ENCODE assay signal across 8 mouse cellular contexts in the genomic region with DNA sequence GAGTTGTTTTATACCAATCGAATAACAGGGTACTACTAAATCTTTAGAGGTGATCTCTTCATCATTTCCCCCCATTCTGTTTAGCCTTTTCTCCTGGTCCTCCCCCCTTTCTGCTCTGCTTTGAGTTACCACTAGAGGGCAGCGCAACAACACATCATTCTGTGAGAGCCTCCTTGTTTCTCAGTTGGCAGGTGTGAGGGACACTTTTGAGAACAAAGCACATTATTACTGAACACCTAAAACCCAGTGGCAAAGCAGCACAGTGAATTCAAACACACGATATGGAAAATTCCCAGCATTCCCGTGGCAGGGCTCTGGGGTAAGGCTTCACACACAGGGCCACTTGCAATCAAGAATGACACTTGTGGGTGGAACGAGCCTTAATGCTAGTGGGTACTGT.
A peak's percentile ranks its signal among the peaks of the same experiment; 100 is the strongest.
DNase-seq lines count a peak whose midpoint lies in the region; ATAC-seq and TF ChIP-seq lines count a peak whose summit lies in the region.

No protein-coding gene starts in this region.

- no peaks in the 10 kb centered on the region for H3K9me3 ChIP-seq in lung, embryonic 14.5 days (ENCODE audit: low read depth, low read length)

- no peaks in the 10 kb centered on the region for H3K36me3 ChIP-seq in C2C12 (ENCODE audit: control insufficient read depth, insufficient read depth)
- H3K36me3 ChIP-seq in lung, embryonic 14.5 days (ENCODE audit: insufficient read depth) = no peaks in the 10 kb centered on the region

- peak; percentile 43 for TF ChIP-seq CTCF in C2C12 (IDR thresholded peaks at IDR 0.05; ENCODE audit: control insufficient read depth, insufficient read depth, insufficient read length)
- peak; percentile 93 for TF ChIP-seq CTCF in lung, embryonic 14.5 days (IDR thresholded peaks at IDR 0.05; ENCODE audit: low read depth)

- H3K4me3 ChIP-seq in C2C12 (ENCODE audit: insufficient read depth, poor library complexity, severe bottlenecking) = no peak overlapping the region
- H3K4me3 ChIP-seq in lung, embryonic 14.5 days (ENCODE audit: low read depth, low read length) = no peak overlapping the region

- peaks cover 6% of the 10 kb centered on the region for H3K79me3 ChIP-seq in C2C12 (ENCODE audit: low read depth)

- no peak overlapping the region for H3ac ChIP-seq in C2C12 (ENCODE audit: control insufficient read depth, insufficient read length, low read depth)

- H3K9ac ChIP-seq in lung, embryonic 14.5 days = no peak overlapping the region

- no peaks in the 10 kb centered on the region for H3K27me3 ChIP-seq in C2C12 (ENCODE audit: control insufficient read depth, insufficient read depth, insufficient read length)
- H3K27me3 ChIP-seq in lung, embryonic 14.5 days (ENCODE audit: insufficient read depth, low read length) = no peaks in the 10 kb centered on the region

- DNase-seq in NIH3T3 (ENCODE audit: low read depth) = peak; percentile 80
- peak; percentile 77 to 78 for DNase-seq in cerebellum, postnatal 14 days
- peak; percentile 57 to 75 for DNase-seq in kidney, postnatal 25 days
- DNase-seq in lung, embryonic 14.5 days = peak; percentile 72
- DNase-seq in retina, postnatal 7 days (ENCODE audit: low read depth, low spot score) = peak; percentile 63
- DNase-seq in spleen, postnatal 14 days (ENCODE audit: low spot score in 2 of 2) = no peak

- H3K4me1 ChIP-seq in lung, embryonic 14.5 days (ENCODE audit: insufficient read depth) = 0 out of 2 replicates have a peak, but pooled peaks cover under 1% of the 10 kb centered on the region

- no peak overlapping the region for H3K27ac ChIP-seq in lung, embryonic 14.5 days (ENCODE audit: low read depth)

- peaks cover 61% of the 10 kb centered on the region for H3K79me2 ChIP-seq in C2C12 (ENCODE audit: control insufficient read depth, insufficient read depth)

- 39% methylated on average over 5 of the region's 5 CpGs for WGBS in lung, embryonic 14.5 days

- peak; percentile 58; the same call in 1 of the 2 replicates for ATAC-seq in granulocyte monocyte progenitor cell, adult 5-6 weeks (replicated peaks; ENCODE audit: poor library complexity, severe bottlenecking)
- 0 out of 2 replicates have a peak, but pooled peaks have one; percentile 21 for ATAC-seq in lung, embryonic 14.5 days (ENCODE audit: insufficient read depth)

- no peak overlapping the region for H3K4me2 ChIP-seq in lung, embryonic 14.5 days

TF ChIP-seq in C2C12, 6 proteins besides CTCF, POLR2A, EP300 and RAD21:
- TF ChIP-seq USF1 (IDR thresholded peaks at IDR 0.05; ENCODE audit: low read depth) = no peak
- TF ChIP-seq MYOD1 (IDR thresholded peaks at IDR 0.05; ENCODE audit: control insufficient read depth, insufficient read length, low read depth) = no peak
- TF ChIP-seq FOSL1 (IDR thresholded peaks at IDR 0.05; ENCODE audit: insufficient read depth, low read length, poor library complexity, severe bottlenecking) = no peak
- no peak for TF ChIP-seq MYOG (IDR thresholded peaks at IDR 0.05; ENCODE audit: control insufficient read depth, extremely low read depth, insufficient read length)
- TF ChIP-seq MAX (IDR thresholded peaks at IDR 0.05) = no peak
- no peak for TF ChIP-seq CEBPB (IDR thresholded peaks at IDR 0.05; ENCODE audit: low read depth)

Comparison
In these comparisons a context has a peak if more than half of its experiments do, and no peak if none do; other contexts are left out.
1. DNase-seq: peak in NIH3T3 (single experiment), cerebellum, postnatal 14 days (2 of 2), kidney, postnatal 25 days (2 of 2), lung, embryonic 14.5 days (single experiment) and retina, postnatal 7 days (single experiment); none in spleen, postnatal 14 days (0 of 2).